Mouse (Mus musculus) heart, embryonic 14.5 days (tissue): ENCODE data around the gene Cfap126. TPM values are rescaled to one million over a fixed set of nuclear protein-coding genes. Genes with fewer than 3 reads are reported as not detected.
"Not testable (repeated sequence)": the region's sequence is repeated elsewhere in the genome, so short reads cannot be mapped to it uniquely, and the experiment has no call there.

Experiments used
- ATAC-seq: fragments of 200-750 bp; cut with Nextera tagmentation; 2 replicates; pipeline ENCODE4 v1.8.0; 2017; ENCODE audit warnings: low read depth, moderate TSS enrichment; ENCODE audit not compliant: insufficient number of reproducible peaks, insufficient read depth, low FRiP score
- H3K27ac ChIP-seq, 2 experiments: fragments of 200-500 bp in 1 of 2; fragments of 300-500 bp in 1 of 2; sonication (generic) in 1 of 2; replicated peaks in 1 of 2; 2 replicates each; pipeline ENCODE4 v1.5.1; 2012 to 2014; ENCODE audit warnings: low read depth in 2 of 2, low read length in 2 of 2, control low read depth in 1 of 2, mild to moderate bottlenecking in 1 of 2, mixed read lengths in 1 of 2; ENCODE audit not compliant: control insufficient read depth in 1 of 2, insufficient read depth in 1 of 2
- H3K27me3 ChIP-seq: fragments of 300-500 bp; sonication (generic); 2 replicates; pipeline ENCODE4 v1.6.1; 2014; ENCODE audit warnings: mild to moderate bottlenecking, low read length, control low read depth; ENCODE audit not compliant: control insufficient read depth, insufficient read depth
- H3K36me3 ChIP-seq: fragments of 300-500 bp; sonication (generic); 2 replicates; pipeline ENCODE4 v1.6.1; 2014; ENCODE audit warnings: mild to moderate bottlenecking, control low read depth, low read length, mixed read lengths; ENCODE audit not compliant: control insufficient read depth, insufficient read depth
- H3K4me1 ChIP-seq, 2 experiments: fragments of 200-500 bp in 1 of 2; fragments of 300-500 bp in 1 of 2; sonication (generic) in 1 of 2; 2 replicates each; pipeline ENCODE4 v1.6.1; 2012 to 2014; ENCODE audit warnings: low read length in 2 of 2, control low read depth in 1 of 2, mixed read lengths in 1 of 2; ENCODE audit not compliant: control insufficient read depth in 2 of 2, insufficient read depth in 2 of 2
- H3K4me2 ChIP-seq: fragments of 300-500 bp; sonication (generic); 2 replicates; pipeline ENCODE4 v1.6.1; 2014; ENCODE audit warnings: mild to moderate bottlenecking, low read length
- H3K4me3 ChIP-seq, 2 experiments: fragments of 200-500 bp in 1 of 2; fragments of 300-500 bp in 1 of 2; sonication (generic) in 1 of 2; 2 replicates each; pipeline ENCODE4 v1.5.1; 2012 to 2014; ENCODE audit warnings: low read length in 2 of 2, mild to moderate bottlenecking in 2 of 2, control low read depth in 1 of 2, low read depth in 1 of 2, moderate library complexity in 1 of 2; ENCODE audit not compliant: control insufficient read depth in 1 of 2, insufficient read depth in 1 of 2
- H3K9ac ChIP-seq: fragments of 300-500 bp; sonication (generic); 2 replicates; pipeline ENCODE4 v1.6.1; 2014; ENCODE audit warnings: mild to moderate bottlenecking, low read length
- H3K9me3 ChIP-seq: fragments of 300-500 bp; sonication (generic); 2 replicates; pipeline ENCODE4 v1.6.1; 2016; ENCODE audit warnings: low read length, control low read depth; ENCODE audit not compliant: control insufficient read depth
- WGBS: fragments of 180-500 bp; shearing (Covaris S2); extraction: QIAGEN DNeasy Blood & Tissue Kit; methylation state at CpG from one replicate; pipeline ENCODE4 v1.1.7; 2014; 5-methylcytosine and 5-hydroxymethylcytosine counted together
- polyA plus RNA-seq: library from polyadenylated mRNA; unstranded; fragments of >200 nt; fragmentation: Nextera tagmentation; extraction: Ambion mirVana; gene quantifications from 2 replicates; pipeline ENCODE4 v1.2.1, GENCODE M21; 2014

Gene Cfap126
- polyA plus RNA-seq, 1 experiment from 2014 or later: 3.0 TPM

DNA sequence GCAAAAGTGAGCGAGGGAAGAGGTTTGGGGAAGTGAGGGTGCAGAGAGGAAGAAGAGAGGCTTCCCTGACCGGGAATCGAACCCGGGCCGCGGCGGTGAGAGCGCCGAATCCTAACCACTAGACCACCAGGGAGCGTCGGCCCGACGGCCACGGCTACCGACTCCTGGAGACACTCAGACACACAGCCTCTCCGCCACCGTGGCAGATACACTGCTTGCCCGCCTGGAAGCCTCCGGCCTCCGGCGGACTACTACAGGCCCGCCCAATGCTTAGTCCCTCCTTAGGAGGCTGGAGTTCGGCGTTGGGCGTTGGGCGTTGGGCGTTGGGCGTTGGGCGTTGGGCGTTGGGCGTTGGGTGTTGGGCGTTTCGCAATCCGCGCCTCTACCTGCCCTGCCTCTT, 34.4 kb upstream of the Cfap126 start:
- H3K4me1 ChIP-seq, H3K27me3 ChIP-seq, H3K9me3 ChIP-seq, H3K27ac ChIP-seq, H3K9ac ChIP-seq, H3K36me3 ChIP-seq, H3K4me2 ChIP-seq, H3K4me3 ChIP-seq: not testable (repeated sequence)
- WGBS: 0% methylated on average over 1 of the region's 35 CpGs
- ATAC-seq: peak; percentile 46

DNA sequence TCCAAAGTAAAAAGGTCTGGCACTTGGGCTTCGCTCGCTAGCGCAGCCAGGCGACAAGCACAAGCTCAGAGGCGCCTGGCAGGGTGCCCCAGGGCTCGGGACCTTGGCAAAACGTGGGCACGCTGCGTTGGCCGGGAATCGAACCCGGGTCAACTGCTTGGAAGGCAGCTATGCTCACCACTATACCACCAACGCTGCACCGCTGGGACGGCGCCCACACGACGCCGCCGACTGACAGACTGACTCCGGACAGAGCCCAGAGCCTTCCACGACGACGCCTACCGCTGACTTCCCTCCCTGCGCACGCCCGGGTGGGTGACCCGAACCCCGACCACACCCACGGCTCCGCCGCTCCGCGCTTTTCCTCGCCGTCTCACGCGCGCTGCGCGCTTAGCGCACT, 33.9 kb upstream of the Cfap126 start:
- H3K4me1 ChIP-seq, H3K9ac ChIP-seq, H3K27me3 ChIP-seq, H3K36me3 ChIP-seq, H3K4me2 ChIP-seq, H3K27ac ChIP-seq, H3K9me3 ChIP-seq, H3K4me3 ChIP-seq: not testable (repeated sequence)
- peak; percentile 38; the same call in 1 of the 2 replicates for ATAC-seq
- WGBS: no CpG with 5 or more reads among the region's 43 CpGs

GRCm38 (mm10) chr1:171081512-171082231, 32.0 kb upstream of the Cfap126 start:
- 32% methylated on average over 9 of the region's 17 CpGs for WGBS
- peaks cover 13% of the 10 kb centered on the region for H3K27me3 ChIP-seq
- H3K4me2 ChIP-seq, H3K4me3 ChIP-seq, H3K27ac ChIP-seq, H3K9ac ChIP-seq, H3K36me3 ChIP-seq, H3K4me1 ChIP-seq, H3K9me3 ChIP-seq: not testable (repeated sequence)
- ATAC-seq: 0 out of 2 replicates have a peak, but pooled peaks have one; percentile 22

- no peak for ATAC-seq
- Histone ChIP-seq H3K9ac (peak overlapping the region; percentile 61), H3K27ac (no peak overlapping the region), H3K4me1 (peaks cover 0 to 7% of the 10 kb centered on the region in 2 experiments; a peak in 1 of 4 replicates), H3K27me3 (peaks cover 17% of the 10 kb centered on the region), H3K9me3 (no peaks in the 10 kb centered on the region), H3K4me3 (peak overlapping the region; percentile 49 to 55), H3K36me3 (no peaks in the 10 kb centered on the region), H3K4me2 (peak overlapping the region; percentile 83)
- under 1% methylated on average over 26 of the region's 26 CpGs for WGBS
Observed at GRCm38 (mm10) chr1:171085718-171086117, 28.0 kb upstream of the Cfap126 start.

DNA sequence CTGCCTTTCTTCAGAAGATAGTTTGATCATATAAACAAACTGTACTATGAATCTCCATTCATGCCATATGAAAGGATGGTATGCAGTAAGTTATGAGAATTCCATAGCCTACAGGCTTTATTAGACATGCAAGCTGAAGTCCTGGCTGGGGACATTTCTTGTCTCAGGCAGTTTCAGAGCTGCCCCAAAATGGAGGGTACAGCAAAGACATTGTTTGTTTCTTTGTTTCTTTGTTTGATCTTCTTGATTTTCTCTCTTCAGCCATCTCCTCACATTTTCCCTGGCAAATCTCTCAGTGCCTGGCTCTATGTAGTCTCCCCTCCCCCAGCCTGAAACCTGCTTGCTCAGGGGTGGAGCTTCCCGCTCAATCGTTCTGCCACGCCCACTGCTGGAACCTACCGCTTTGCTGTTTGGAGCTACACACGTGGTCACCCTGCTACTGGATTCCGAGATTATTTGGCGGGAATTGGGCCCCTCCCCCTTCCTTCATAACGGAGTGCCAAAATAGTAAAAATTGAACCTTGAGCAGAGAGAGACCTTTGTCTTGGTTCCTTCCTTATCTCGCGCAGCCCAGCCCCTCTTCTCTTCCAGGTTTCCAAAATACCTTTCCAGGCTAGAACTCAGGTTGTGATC, 25.4 kb upstream of the Cfap126 start:
- H3K27me3 ChIP-seq: peaks cover 17% of the 10 kb centered on the region
- ATAC-seq, H3K4me3 ChIP-seq, H3K36me3 ChIP-seq, H3K27ac ChIP-seq, H3K9me3 ChIP-seq, H3K4me1 ChIP-seq, H3K9ac ChIP-seq: not testable (repeated sequence)
- WGBS: 4% methylated on average over 10 of the region's 10 CpGs
- H3K4me2 ChIP-seq: peak overlapping the region; percentile 43

- Histone ChIP-seq H3K27me3 (peaks cover 17% of the 10 kb centered on the region), H3K4me2 (no peak overlapping the region), H3K27ac (no peak overlapping the region), H3K9ac (no peak overlapping the region), H3K36me3 (no peaks in the 10 kb centered on the region), H3K4me3 (no peak overlapping the region), H3K9me3 (no peaks in the 10 kb centered on the region), H3K4me1 (peaks cover 0 to 7% of the 10 kb centered on the region in 2 experiments; a peak in 1 of 4 replicates)
- WGBS: 92% methylated on average over 1 of the region's 1 CpGs
- no peak for ATAC-seq
Observed at GRCm38 (mm10) chr1:171089891-171090290, 23.8 kb upstream of the Cfap126 start.

DNA sequence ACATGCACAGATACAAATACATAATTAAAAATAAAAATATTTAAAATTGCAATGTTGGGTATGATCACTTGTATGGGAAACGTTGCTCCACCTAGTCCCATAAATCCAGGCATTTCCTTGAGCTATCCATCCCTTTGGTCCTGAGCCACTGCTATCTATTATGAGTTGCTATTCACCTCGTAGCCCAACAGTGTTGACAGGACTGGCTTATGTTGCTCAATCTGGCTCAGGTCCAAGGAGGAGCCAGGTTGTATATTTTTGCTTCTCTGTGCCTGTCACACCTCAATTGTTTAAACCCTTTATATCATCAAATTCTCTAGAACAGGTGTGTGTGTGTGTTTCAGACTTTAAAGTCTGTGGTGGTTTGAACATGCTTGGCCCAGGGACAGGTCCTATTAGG, 23.0 kb upstream of the Cfap126 start:
- Histone ChIP-seq H3K4me1 (peaks cover 0 to 7% of the 10 kb centered on the region in 2 experiments; a peak in 1 of 4 replicates), H3K4me3 (no peak overlapping the region), H3K36me3 (no peaks in the 10 kb centered on the region), H3K4me2 (no peak overlapping the region), H3K27ac (no peak overlapping the region), H3K9me3 (no peaks in the 10 kb centered on the region), H3K27me3 (peaks cover 15% of the 10 kb centered on the region), H3K9ac (no peak overlapping the region)
- WGBS: 33% methylated on average over 2 of the region's 2 CpGs
- no peak for ATAC-seq
